Mouse (Mus musculus) myocyte (in vitro differentiated cells): ENCODE measurements around the gene Zfp740. TPM values are rescaled to one million over a fixed set of nuclear protein-coding genes. Genes with fewer than 3 reads are reported as not detected.

Source experiments
- H3K27me3 ChIP-seq: one replicate; pipeline ENCODE4 v1.6.1; 2011; ENCODE audit not compliant: control insufficient read depth, insufficient read depth, insufficient read length
- H3K36me3 ChIP-seq: one replicate; pipeline ENCODE4 v1.6.1; 2011; ENCODE audit not compliant: control insufficient read depth, insufficient read depth
- H3K4me2 ChIP-seq: one replicate; pipeline ENCODE4 v1.6.1; 2011; ENCODE audit warnings: low read depth, control low read depth
- H3K4me3 ChIP-seq: one replicate; pipeline ENCODE4 v1.5.1; 2011; ENCODE audit warnings: mild to moderate bottlenecking, control low read depth, moderate library complexity
- H3K79me2 ChIP-seq: one replicate; pipeline ENCODE4 v1.6.1; 2011; ENCODE audit not compliant: control insufficient read depth, insufficient read depth
- H3ac ChIP-seq: one replicate; pipeline ENCODE4 v1.6.1; 2011; ENCODE audit not compliant: control insufficient read depth, insufficient read length
- CEBPB ChIP-seq: IDR thresholded peaks from 2 replicates; pipeline ENCODE4 v1.6.1; 2011; ENCODE audit warnings: mild to moderate bottlenecking, moderate library complexity; ENCODE audit not compliant: poor library complexity, insufficient read depth, severe bottlenecking
- E2F4 ChIP-seq: IDR thresholded peaks from one replicate; pipeline ENCODE4 v1.6.1; 2011; ENCODE audit warnings: mild to moderate bottlenecking, control low read depth, moderate library complexity; ENCODE audit not compliant: insufficient read depth
- MAX ChIP-seq: IDR thresholded peaks from one replicate; pipeline ENCODE4 v1.6.1; 2011; ENCODE audit warnings: low read depth, mild to moderate bottlenecking, control low read depth
- MYOD1 ChIP-seq, 3 experiments: IDR thresholded peaks; one replicate each; pipeline ENCODE4 v1.6.1; 2011; ENCODE audit warnings: control low read depth in 2 of 3, low read depth in 2 of 3, mild to moderate bottlenecking in 2 of 3, moderate library complexity in 1 of 3; ENCODE audit not compliant: insufficient read length in 2 of 3, control insufficient read depth in 1 of 3
- MYOG ChIP-seq, 3 experiments: IDR thresholded peaks; one replicate each; pipeline ENCODE4 v1.6.1; 2011; ENCODE audit warnings: control low read depth in 2 of 3, low read depth in 2 of 3, mild to moderate bottlenecking in 2 of 3; ENCODE audit not compliant: insufficient read length in 2 of 3, control insufficient read depth in 1 of 3, insufficient read depth in 1 of 3
- POLR2A ChIP-seq: IDR thresholded peaks from one replicate; pipeline ENCODE4 v1.6.1; 2011; ENCODE audit warnings: low read depth, mild to moderate bottlenecking, control low read depth, moderate library complexity; ENCODE audit not compliant: insufficient read length
- POLR2AphosphoS2 ChIP-seq: IDR thresholded peaks from one replicate; pipeline ENCODE4 v1.6.1; 2011; ENCODE audit warnings: low read depth, control low read depth; ENCODE audit not compliant: insufficient read length
- REST ChIP-seq: IDR thresholded peaks from one replicate; pipeline ENCODE4 v1.6.1; 2011; ENCODE audit warnings: mild to moderate bottlenecking, control low read depth, moderate library complexity; ENCODE audit not compliant: insufficient read depth, insufficient read length
- SRF ChIP-seq: IDR thresholded peaks from one replicate; pipeline ENCODE4 v1.6.1; 2011; ENCODE audit warnings: low read depth; ENCODE audit not compliant: control insufficient read depth, insufficient read length
- TCF12 ChIP-seq: IDR thresholded peaks from one replicate; pipeline ENCODE4 v1.6.1; 2011; ENCODE audit warnings: mild to moderate bottlenecking, control low read depth; ENCODE audit not compliant: poor library complexity, insufficient read depth, severe bottlenecking
- TCF3 ChIP-seq: IDR thresholded peaks from one replicate; pipeline ENCODE4 v1.6.1; 2011; ENCODE audit warnings: low read depth, control low read depth; ENCODE audit not compliant: insufficient read length
- USF1 ChIP-seq: IDR thresholded peaks from one replicate; pipeline ENCODE4 v1.6.1; 2011; ENCODE audit warnings: low read depth, mild to moderate bottlenecking, control low read depth, moderate library complexity
- polyA plus RNA-seq: library from polyadenylated mRNA; unstranded; fragments of >200 nt; fragmentation: generic; extraction: Trizol; gene quantifications from one replicate; pipeline ENCODE4 v1.2.1, GENCODE M21; 2012; ENCODE audit warnings: missing spikeins

Zfp740 gene
- polyA plus RNA-seq, 1 experiment, result 42.3 TPM

DNA sequence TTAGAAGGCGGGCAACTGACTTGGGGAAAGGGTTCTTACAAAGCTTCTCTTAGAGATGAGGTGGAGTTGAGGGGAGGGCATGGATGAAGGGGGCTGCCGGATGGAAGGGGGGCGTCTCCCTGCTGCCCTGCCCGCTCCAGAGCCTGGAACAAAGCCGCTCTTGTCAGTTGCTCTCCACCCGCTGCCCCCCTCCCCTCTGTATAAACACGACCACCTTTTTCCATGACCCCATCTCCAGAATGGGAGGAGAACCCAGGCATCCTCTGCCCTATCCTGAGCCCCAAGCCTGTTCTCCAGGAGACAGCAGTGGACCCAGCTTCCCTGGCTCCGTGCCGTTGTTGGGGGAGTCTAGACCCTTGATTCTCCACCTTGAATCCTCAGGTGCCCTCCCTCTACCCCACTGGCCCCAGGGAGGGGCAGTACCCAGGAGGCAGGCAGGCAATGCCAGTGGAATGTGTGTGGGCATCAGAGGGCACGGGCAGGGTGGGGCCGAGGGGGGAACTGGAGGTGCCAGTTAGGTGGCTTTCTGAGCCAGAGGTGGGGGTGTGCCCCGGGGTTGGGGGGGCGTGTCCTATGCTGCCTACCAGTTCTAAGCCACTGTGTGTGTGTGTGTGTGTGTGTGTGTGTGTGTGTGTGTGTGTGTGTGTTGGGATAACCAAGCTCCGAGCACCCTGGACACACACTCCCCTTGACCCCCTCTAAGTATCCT, 52.7 kb downstream of the Zfp740 start:
- peaks cover 9% of the 10 kb centered on the region for H3K36me3 ChIP-seq
- H3K4me2 ChIP-seq, result peak overlapping the region; percentile 92
- TF ChIP-seq TCF3 (no peak), SRF (no peak), MYOD1 (IDR thresholded peaks at IDR 0.05; ENCODE audit: control insufficient read depth in 1 of 3, insufficient read length in 2 of 3, low read depth in 2 of 3) (no peak), MYOG (IDR thresholded peaks at IDR 0.05; ENCODE audit: control insufficient read depth in 1 of 3, insufficient read depth in 1 of 3, insufficient read length in 2 of 3, low read depth in 2 of 3) (no peak), USF1 (no peak), TCF12 (no peak), POLR2A (no peak), POLR2AphosphoS2 (no peak), CEBPB (no peak), E2F4 (no peak), MAX (no peak), REST (no peak)
- peak overlapping the region; percentile 52 for H3K4me3 ChIP-seq
- peaks cover 5% of the 10 kb centered on the region for H3K79me2 ChIP-seq
- H3ac ChIP-seq, result no peak overlapping the region
- no peaks in the 10 kb centered on the region for H3K27me3 ChIP-seq

DNA sequence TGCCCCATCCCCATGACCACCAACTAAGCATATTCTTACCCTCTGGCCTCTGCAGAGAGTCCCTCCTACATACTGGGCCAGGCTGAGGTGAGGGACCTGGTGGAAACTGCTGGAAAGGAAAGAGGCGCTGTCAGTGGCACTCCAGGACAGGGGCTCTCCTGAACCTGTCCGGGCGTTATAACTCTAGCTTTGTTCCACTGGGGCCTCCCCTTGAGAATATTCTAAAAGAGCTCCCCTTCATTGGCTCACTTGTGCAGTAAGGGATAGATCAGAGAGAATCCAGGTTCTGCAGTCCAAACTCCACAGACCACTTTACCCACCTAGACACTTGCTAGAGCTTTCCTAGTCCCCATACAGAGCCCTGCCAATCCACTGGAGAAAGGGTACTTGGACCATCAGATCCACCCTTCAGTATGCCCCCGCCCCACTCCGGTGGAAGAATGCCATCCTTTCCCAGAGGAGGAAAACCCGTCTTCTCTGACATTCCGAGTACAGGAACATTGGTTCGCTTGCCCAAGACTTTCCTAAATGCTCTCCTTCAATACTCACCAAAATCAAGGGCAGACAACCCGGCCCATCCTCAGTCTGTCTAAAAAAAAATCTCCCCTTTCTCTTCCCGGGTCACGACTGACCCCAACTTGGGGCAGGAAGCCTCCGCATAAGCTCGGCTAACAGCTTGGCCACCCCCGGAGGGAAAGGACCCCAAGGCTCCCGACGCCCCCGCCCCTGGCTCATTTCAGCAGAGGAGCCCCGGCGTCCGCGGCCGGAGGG, 53.6 kb downstream of the Zfp740 start:
- Histone ChIP-seq H3K4me3 (peak overlapping the region; percentile 52), H3K79me2 (peaks cover 5% of the 10 kb centered on the region), H3K36me3 (peaks cover 4% of the 10 kb centered on the region), H3K4me2 (peak overlapping the region; percentile 92), H3ac (peak overlapping the region; percentile 4), H3K27me3 (no peaks in the 10 kb centered on the region)
- TF ChIP-seq TCF12 (no peak), MAX (no peak), REST (no peak), POLR2A (no peak), MYOD1 (IDR thresholded peaks at IDR 0.05; ENCODE audit: control insufficient read depth in 1 of 3, insufficient read length in 2 of 3, low read depth in 2 of 3) (no peak), TCF3 (no peak)

DNA sequence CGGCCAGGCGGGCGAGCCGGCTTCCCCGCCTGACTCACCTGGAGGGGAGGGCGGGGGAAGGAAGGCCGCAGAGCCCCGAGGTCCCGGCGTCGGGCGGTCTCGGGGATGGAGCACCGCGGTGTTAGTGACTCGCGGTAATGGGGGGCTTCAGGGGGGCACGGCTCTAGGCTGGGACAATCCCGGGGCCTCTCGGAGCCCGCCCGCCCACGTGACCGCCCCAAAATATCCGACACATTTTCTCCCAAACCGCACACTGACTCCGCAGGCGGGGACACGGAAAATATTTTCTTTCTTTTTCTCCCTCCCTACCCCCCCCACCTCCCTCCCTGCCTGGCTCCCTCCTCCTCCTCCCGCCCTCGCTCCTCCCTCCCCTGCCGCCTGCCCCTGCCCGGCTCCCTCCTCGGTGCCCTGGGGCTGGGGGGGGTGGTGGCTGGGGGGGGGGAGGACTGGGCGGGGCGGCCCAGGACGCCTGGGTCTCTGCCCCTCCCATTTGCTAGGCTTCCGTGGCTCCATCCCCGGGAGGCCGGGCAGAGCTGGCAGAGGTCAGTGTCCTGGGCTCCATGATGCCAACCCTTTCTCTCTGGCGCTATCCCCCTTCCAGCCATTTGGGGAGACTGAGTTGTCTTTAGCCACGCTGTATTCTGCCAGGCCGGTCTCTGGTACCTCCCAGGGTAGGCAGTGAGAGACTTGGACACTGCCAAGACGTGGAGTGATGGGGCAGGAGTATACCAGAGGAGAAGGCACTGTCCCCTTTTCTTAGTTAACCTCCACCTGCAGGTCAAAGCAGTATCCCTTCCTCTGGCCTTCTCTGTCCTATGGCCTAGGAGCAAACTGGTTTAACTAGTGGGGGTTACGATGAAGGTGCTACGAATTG, 54.4 kb downstream of the Zfp740 start, which contains the start of gene Rarg:
Gene Rarg (minus strand): TSS at position 316 of the 874 bp plus-strand sequence.
- Histone ChIP-seq H3K79me2 (peaks cover 5% of the 10 kb centered on the region), H3K4me3 (peak within 1 kb of the TSS; percentile 52), H3K36me3 (no peaks in the 10 kb centered on the region), H3K4me2 (peak within 1 kb of the TSS; percentile 99), H3K27me3 (no peaks in the 10 kb centered on the region), H3ac (peak within 1 kb of the TSS; percentile 4)
- TF ChIP-seq TCF12 (no peak), SRF (no peak), USF1 (peak; percentile 86), REST (no peak), POLR2A (peak; percentile 78), E2F4 (no peak), POLR2AphosphoS2 (peak; percentile 90)

DNA sequence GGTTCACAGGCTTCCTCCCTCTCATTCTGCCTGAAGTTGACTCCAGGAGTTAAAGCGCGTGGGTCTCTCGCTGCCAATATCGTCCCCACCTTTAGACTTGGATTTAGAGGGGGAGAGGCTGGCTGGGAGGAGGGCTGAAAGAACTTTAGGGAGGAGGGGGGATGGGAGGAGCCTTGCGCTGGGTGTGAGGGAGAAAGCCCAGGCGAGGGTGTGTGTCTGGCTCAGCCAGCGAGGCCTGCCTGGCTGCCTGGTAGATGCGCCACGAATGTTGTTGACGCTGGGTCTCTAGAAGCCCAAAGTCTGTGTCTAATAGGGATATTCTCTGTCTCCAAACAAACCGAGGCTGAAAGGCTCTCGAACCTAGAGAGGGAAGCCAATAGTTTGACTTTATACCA, 55.0 kb downstream of the Zfp740 start:
- Histone ChIP-seq H3K4me3 (peak overlapping the region; percentile 52), H3K79me2 (peaks cover 5% of the 10 kb centered on the region), H3K27me3 (no peaks in the 10 kb centered on the region), H3K36me3 (no peaks in the 10 kb centered on the region), H3K4me2 (peak overlapping the region; percentile 99), H3ac (no peak overlapping the region)
- TF ChIP-seq SRF, result no peak
- no peak for TF ChIP-seq REST
- no peak for TF ChIP-seq MYOD1 (IDR thresholded peaks at IDR 0.05; ENCODE audit: control insufficient read depth in 1 of 3, insufficient read length in 2 of 3, low read depth in 2 of 3)
- peak; percentile 95 for TF ChIP-seq POLR2A
- TF ChIP-seq MYOG (IDR thresholded peaks at IDR 0.05; ENCODE audit: control insufficient read depth in 1 of 3, insufficient read depth in 1 of 3, insufficient read length in 2 of 3, low read depth in 2 of 3), result no peak
- TF ChIP-seq POLR2AphosphoS2, result peak; percentile 96
